Mouse (Mus musculus): ENCODE measurements around the gene Stxbp6.
"Not testable (repeated sequence)": the region's sequence is repeated elsewhere in the genome, so short reads cannot be mapped to it uniquely, and the experiment has no call there.

Gene Stxbp6

DNA sequence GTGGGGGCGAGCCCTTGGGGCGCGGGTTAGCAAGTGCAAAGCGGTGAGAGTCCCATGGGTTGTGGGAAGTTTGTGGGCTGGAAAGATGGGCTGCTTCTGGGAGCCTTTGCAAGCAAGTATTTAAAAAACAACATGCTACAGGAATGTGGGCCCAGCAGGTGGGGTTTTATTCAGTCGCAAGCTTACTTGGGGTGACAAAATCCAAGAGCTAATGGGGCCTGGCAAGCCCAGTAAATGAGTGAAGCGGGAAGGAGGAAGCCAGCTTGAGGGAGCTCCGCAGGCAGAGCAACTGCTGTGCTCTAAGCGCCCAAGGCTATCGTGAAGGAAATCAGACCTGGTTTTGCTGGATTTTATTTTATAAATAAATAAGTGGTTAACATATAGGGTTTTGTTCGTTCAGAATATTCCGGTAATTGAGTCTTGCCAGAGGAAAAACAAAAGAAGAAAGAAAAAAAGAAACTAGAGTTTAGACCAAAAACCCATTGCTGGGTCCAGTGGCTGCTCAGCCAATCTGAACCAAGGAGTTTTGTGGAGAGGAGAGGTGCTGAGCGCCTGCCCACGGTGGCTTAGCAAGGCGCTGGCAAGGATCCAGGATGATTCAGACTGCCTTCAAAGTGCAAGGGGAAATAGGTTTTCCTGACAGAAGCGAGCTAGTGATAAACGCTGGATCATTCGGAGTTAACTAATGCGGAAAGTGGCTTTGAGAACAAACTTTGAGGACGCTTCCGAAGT is at the start of gene Stxbp6:
TSS of gene Stxbp6 (minus strand) at position 99 of the 732 bp plus-strand sequence.
- peak; percentile 37 for DNase-seq (ENCODE audit: low read depth, low spot score)

DNA sequence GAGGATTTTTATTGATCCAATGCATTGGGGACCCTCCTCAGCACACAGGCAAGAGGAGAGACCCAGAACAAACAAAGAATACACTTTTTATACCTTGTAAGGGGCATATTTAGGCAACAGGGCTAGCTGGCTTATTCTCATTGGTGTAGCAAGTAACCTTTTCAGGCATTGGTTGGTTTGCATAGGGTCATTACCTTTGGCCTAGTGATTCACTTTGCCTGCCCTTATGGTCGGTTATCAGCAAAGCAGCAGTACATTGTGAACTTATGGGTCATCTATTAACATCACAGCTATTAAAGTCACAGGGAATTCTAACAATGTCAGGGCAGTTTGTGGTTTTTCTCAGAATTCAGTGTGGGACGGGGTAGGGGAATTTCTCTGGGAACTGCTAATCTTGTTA is 28.4 kb upstream of the Stxbp6 start:
- DNase-seq (ENCODE audit: low read depth, low spot score) = not testable (repeated sequence)

DNA sequence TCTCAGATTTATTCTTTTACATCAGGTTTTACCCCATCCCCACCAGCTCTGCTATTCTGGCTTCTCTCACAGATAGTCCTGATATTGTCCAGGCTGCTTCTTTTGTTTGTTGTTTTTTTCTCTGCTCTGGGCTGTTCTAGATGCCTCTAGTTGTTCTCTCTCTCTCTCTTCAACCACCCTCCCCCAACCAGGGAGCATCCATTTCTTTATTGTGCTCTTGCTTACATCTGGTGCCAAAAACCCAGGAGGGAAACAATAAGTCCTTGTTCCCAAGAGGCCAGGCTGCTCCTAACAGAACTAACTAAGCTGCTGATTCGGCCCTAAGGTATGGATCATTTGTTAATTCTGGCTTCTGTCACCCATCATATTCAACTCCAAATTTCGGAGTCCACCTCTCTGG is 19.2 kb upstream of the Stxbp6 start:
- no peak for DNase-seq (ENCODE audit: low read depth, low spot score)

- no peak for DNase-seq (ENCODE audit: low read depth, low spot score)
Observed at GRCm38 (mm10) chr12:45092444-45092843, 17.9 kb upstream of the Stxbp6 start.

DNA sequence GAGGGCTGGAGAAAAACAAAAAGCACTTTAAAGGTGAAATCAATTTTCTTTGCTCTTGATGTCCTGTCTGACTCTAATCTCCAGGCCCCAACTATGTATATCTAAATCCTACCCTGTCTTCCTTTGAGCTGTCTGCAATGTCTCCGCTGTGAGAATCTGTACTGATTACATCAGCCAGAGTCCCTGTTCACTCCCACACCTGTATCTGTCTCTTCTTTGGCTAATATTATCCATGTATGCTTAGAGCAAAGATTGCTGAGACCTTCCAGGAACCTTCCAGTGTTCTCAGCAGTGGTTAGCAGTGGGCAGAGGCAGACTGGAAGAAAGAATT is 8.6 kb upstream of the Stxbp6 start:
- no peak for DNase-seq (ENCODE audit: low read depth, low spot score)

- no peak for DNase-seq (ENCODE audit: low read depth, low spot score)
Observed at GRCm38 (mm10) chr12:45082379-45083144, 8.1 kb upstream of the Stxbp6 start.

DNA sequence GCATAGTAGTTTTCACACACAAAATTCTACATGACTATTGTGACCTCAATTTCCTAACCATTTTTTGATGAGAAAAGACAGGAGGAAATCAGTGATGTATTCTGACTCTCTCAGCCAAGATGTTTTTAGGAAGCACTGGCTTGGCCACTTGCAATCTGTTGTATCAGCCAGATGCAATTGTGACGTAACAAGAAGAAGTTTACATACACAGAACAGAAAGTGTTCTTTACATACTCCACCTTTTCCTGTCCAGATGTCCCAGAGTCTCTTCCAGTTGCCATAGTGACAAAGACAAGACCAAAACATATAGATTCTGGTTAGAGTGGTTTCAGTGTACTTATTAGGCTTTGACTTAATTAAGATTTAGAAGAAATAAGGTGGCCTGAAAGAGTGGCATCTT is 7.1 kb upstream of the Stxbp6 start:
- DNase-seq (ENCODE audit: low read depth, low spot score) = no peak

DNA sequence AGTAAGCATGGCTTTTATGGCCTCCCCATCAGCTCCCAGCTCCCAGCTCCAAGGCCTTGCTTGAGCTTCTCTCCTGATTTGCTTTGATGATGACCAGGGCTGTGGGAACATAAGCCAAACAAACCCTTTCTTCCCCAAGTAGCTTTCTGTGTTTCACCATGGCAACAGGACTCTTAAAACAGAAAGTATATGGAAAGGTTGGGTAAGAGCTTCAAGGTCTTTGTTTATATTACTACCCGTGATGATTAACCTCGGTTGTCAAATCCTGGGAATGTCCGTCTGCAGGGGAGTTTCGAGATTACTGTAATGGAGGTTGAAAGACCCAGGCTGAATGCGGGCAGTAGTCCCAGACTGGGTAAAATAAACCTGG is 6.2 kb upstream of the Stxbp6 start:
- DNase-seq (ENCODE audit: low read depth, low spot score) = no peak

- DNase-seq (ENCODE audit: low read depth, low spot score) = no peak
Observed at GRCm38 (mm10) chr12:45080036-45080752, 5.7 kb upstream of the Stxbp6 start.

DNA sequence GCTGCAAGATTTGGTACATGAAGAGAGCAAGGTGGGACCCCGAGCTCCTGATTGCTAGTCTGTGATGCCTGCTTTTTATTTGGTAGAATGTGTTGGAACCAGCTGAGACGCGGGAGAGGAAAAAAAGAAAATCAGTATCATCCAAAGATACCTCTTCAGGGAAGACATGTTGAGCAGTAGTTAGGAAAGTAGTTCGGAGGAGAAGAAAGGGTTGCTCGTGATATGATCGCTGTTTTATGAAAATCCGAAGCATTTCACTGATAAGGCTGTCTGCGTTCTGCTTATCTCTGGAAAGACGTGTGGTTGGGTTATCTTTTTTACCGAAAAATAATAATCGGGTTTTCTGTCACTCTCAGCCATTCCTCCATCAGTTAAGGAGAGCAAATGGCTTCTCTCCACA is 1.1 kb upstream of the Stxbp6 start:
- no peak for DNase-seq (ENCODE audit: low read depth, low spot score)

- DNase-seq (ENCODE audit: low read depth, low spot score) = peak; percentile 90
Observed at GRCm38 (mm10) chr12:45074042-45074601, 387 bp downstream of the Stxbp6 start.

DNA sequence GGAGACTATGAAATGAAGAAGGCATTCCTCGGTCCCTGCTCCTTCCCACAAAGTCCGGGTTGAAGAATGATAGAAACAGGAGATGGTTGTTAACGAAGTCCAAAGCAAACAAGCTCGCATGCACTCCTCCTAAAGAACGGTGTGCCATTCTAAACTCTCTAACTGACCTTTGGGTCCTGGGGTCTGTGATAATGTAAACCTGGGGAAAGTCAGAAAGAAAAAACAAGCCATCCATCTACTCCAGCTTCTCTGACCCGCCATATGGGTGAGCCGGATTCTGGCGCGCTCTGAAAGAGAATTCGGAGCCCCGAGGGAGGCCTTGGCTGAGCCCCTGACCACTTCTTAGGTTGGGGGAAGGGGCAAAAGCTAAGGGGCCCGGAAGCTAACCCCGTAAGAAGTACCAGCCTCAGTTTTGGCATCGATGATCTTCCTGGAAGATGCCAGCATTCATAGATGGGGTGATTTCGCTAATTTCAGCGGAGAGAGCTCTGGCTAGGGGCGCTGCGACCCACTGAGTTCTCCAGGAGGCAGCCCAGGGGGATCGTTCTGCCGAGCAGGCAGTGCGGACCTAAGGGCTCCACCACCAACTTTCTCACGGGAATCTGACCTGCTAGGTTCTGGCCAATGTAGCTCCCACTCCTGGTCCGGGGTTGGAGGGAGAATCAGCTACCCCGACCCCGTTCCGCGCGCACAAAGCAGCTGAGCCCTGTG is 1.0 kb downstream of the Stxbp6 start:
- no peak for DNase-seq (ENCODE audit: low read depth, low spot score)

- DNase-seq (ENCODE audit: low read depth, low spot score) = no peak
Observed at GRCm38 (mm10) chr12:45072185-45072584, 2.3 kb downstream of the Stxbp6 start.

GRCm38 (mm10) chr12:45070186-45070585 is 4.3 kb downstream of the Stxbp6 start:
- DNase-seq (ENCODE audit: low read depth, low spot score) = peak; percentile 20

DNA sequence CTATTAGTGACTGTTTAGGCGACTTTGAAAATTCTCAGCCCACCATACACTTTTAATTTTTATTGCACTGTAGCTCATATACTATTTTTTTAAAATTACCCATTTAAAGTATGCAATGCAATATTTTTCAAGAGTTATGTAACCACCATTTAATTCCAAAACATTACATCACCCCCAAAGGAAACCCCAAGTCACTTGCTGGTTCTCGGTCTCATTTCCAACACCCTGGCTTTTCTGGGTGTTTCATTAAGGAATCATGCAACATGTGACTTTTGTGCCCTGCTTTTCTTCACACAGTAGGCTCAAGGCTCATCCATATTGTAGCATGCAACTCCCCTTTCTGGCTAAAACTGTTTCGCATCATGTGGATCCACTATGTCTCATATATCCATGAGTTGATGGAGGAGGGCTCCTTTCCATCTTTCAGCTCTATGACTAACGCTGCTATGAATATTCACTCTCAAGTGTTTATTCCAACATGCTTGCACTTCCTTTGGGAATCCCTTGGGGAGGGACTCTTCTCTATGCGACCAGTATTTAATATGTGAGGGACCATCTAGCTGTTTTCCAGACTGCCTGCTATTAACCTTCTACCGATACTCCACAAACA is 6.3 kb downstream of the Stxbp6 start:
- DNase-seq (ENCODE audit: low read depth, low spot score) = no peak

GRCm38 (mm10) chr12:45067686-45068085 is 6.8 kb downstream of the Stxbp6 start:
- no peak for DNase-seq (ENCODE audit: low read depth, low spot score)

- no peak for DNase-seq (ENCODE audit: low read depth, low spot score)
Observed at GRCm38 (mm10) chr12:45067047-45067685, 7.3 kb downstream of the Stxbp6 start.

- DNase-seq (ENCODE audit: low read depth, low spot score) = no peak
Observed at GRCm38 (mm10) chr12:45063606-45064005, 10.9 kb downstream of the Stxbp6 start.

DNA sequence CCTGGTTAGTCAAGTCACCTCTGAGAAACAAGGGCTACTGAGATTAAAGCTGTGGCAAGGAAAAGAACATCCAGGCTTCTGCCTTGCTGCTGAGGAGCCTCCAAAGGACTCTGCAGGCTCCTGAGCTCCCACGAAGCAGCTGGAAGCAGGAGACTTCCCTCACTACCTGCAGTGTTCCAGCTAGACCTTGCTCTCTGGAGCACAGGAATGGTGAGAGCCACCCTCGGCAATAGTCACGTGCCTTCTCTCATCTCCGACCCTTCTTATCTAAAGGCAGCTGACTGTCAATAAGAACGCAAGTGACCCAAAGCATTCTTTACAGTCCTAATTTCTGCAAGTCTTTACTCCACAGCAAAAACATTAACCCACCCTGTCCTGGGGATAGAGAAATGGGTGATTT is 13.2 kb downstream of the Stxbp6 start:
- DNase-seq (ENCODE audit: low read depth, low spot score) = no peak

GRCm38 (mm10) chr12:45060804-45061203 is 13.7 kb downstream of the Stxbp6 start:
- DNase-seq (ENCODE audit: low read depth, low spot score) = no peak

DNA sequence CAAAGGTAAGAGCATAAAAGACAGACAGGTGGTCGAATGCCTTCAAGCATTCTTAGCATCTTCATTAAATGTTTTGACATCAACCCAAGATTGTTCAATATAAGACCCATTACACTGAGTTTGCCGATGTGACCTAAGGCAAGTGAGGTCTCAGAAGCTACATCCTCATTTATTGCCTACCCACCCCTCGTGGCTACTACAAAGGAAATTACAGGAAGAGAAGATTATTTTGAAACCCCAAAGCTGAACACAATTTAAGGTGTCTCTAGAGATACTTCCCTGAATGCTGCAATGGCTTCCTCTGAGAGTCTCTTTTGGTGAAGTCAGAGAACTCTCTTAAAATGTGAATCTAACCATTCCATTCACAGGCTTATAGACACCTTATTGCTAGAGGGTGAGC is 16.5 kb downstream of the Stxbp6 start:
- DNase-seq (ENCODE audit: low read depth, low spot score) = no peak

All from ZHBTc4 (cell line).